Mouse (Mus musculus) E14TG2a.4 (cell line): ENCODE measurements around the gene Mdm2.
"Not testable (repeated sequence)": the region's sequence is repeated elsewhere in the genome, so short reads cannot be mapped to it uniquely, and the experiment has no call there.

Experiments
- H3K27me3 ChIP-seq: 2 replicates; pipeline ENCODE4 v1.6.1; 2014; ENCODE audit warnings: low read length, control low read depth; ENCODE audit not compliant: insufficient read depth
- H3K36me3 ChIP-seq: 2 replicates; pipeline ENCODE4 v1.6.1; 2014; ENCODE audit warnings: low read length, control low read depth; ENCODE audit not compliant: insufficient read depth
- H3K4me1 ChIP-seq: replicated peaks from 2 replicates; pipeline ENCODE4 v1.6.1; 2014; ENCODE audit warnings: low read depth, low read length, control low read depth
- H3K4me3 ChIP-seq: replicated peaks from 2 replicates; pipeline ENCODE4 v1.5.1; 2014; ENCODE audit warnings: mild to moderate bottlenecking, low read length
- H3K9me3 ChIP-seq: 2 replicates; pipeline ENCODE4 v1.6.1; 2014; ENCODE audit warnings: low read length, control low read depth
- CTCF ChIP-seq: conservative IDR thresholded peaks from 2 replicates; pipeline ENCODE4 v1.5.1; 2014; ENCODE audit warnings: low read length
- NANOG ChIP-seq: IDR thresholded peaks from 2 replicates; pipeline ENCODE4 v1.6.1; 2014; ENCODE audit warnings: borderline replicate concordance, low read length, mixed read lengths
- POU5F1 ChIP-seq: IDR thresholded peaks from 2 replicates; pipeline ENCODE4 v1.6.1; 2014; ENCODE audit warnings: low read length, borderline replicate concordance

The Mdm2 gene

DNA sequence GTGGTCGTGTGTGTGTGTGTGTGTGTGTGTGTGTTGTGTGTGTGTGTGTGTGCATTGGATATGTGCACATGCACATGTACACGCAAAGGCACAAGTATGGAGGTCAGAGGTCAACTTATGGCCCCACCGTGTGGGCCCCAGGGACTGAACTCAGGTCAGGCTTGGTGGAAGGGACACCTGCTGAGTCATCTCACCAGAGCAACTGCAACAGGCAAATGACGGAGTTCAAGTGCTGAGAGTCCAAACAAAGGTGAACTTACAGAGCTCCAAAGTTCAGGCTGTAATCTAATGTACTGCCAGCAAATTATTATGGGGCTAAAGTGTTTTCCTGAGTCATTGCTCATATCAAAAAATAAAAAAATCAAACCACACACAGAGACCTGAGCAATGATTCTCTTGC, 26.5 kb upstream of the Mdm2 start:
- Histone ChIP-seq H3K36me3 (peaks cover 58% of the 10 kb centered on the region), H3K27me3 (no peaks in the 10 kb centered on the region)
- no peak for TF ChIP-seq CTCF
- no peak for TF ChIP-seq NANOG
- no peak for TF ChIP-seq POU5F1

DNA sequence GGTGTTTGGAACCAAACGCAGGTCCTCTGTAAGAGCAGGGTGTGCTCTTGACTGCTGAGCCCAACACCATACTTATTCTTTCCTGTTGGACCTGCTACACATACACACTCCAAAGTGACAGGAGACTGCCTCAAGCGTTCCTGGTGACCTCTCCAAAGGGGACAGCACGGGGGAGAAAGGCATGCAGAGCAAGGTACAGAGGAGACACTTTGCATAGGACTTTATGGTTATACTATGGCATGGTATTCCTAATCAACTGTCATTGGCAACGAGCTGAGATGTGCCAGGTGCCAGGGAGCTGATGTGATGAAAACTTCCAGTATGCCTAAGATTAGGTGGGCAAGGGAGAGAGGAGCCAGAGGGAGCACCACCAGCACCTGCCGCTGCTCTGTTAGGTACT, 26.0 kb upstream of the Mdm2 start:
- no peak overlapping the region for H3K4me3 ChIP-seq
- peaks cover 57% of the 10 kb centered on the region for H3K36me3 ChIP-seq
- no peak for TF ChIP-seq POU5F1
- TF ChIP-seq NANOG = no peak
- TF ChIP-seq CTCF = no peak
- no peaks in the 10 kb centered on the region for H3K9me3 ChIP-seq
- no peaks in the 10 kb centered on the region for H3K27me3 ChIP-seq
- peaks cover 45% of the 10 kb centered on the region for H3K4me1 ChIP-seq

More for the DNA sequence above, 26.5 kb upstream of the Mdm2 start:
- no peaks in the 10 kb centered on the region for H3K9me3 ChIP-seq
- no peak overlapping the region for H3K4me3 ChIP-seq
- peaks cover 47% of the 10 kb centered on the region for H3K4me1 ChIP-seq

DNA sequence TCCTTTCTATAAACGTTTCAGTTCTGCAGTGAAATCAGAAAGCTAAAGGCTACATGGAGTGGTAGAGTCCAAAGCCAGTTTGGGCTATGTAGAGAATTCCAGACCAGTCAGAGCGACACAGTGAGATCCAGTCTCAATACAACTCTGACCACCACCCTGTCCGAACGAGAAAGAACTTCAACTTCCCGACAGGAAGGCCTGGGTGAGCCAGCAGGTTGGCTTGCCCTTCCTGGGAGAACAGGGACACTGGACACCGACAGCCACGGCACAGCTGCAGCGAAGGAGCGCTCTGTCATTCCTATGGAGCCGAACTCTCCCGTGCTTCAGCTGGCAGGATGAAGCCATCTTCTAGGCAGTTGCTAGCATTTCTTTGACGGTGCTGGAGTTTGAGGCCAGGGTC, 24.8 kb upstream of the Mdm2 start:
- Histone ChIP-seq H3K36me3 (peaks cover 47% of the 10 kb centered on the region), H3K4me1 (peaks cover 42% of the 10 kb centered on the region)
- not testable (repeated sequence) for H3K4me3 ChIP-seq, H3K9me3 ChIP-seq, H3K27me3 ChIP-seq

DNA sequence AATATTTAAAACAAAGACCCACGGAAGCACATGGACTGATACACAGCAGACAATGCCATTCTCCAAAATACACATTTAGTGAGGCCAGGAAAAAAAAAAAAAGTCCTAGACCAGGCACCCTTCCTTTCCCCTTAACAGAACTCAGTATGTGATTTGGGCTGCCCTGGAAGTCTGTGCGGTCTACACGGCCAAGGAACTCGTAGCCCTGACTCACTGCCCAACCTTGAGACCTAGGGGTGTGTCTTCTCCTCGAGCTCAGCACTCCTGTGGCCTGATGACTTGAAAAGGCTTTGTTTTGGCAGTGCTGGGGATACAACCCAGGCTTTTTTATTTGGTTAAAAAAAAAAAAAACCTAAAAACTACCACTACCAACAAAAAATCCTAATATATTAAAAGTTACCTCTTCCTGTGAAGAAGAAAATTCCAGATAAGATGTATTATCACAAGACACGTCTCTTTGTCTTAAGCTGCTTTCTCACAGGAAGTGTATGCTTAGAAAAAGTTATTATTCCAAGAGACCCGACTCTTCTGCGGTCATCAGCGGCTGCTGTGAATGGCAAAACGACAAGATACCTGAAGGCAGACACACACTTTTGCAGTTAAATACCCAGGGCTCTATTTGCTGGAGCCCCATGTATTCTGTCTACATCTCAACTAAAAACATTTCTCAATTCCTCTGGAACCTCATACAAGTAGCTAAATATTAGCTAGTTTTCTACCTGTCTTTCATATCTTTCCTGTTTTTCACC, 23.7 kb upstream of the Mdm2 start:
- H3K36me3 ChIP-seq = peaks cover 36% of the 10 kb centered on the region
- H3K9me3 ChIP-seq, H3K4me3 ChIP-seq: not testable (repeated sequence)

DNA sequence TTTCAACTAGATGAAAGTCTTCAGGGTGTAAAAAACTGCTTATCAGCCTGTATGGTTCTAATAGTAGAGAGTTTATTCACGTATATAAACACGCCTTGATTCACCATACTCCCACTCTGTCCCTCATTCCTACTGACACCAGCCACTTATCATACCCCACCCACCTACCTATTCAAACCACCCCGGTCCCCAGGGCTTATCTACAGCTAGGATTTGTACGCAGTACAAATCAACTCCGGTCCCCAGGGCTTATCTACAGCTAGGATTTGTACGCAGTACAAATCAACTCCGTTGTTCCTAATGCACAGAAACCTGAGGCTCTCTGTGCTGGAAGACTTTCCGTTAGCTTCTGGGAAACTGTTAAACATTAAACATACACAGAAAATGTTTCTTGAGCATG, 23.1 kb upstream of the Mdm2 start:
- not testable (repeated sequence) for H3K4me3 ChIP-seq, H3K27me3 ChIP-seq, H3K9me3 ChIP-seq
- H3K4me1 ChIP-seq = peaks cover 40% of the 10 kb centered on the region
- peaks cover 29% of the 10 kb centered on the region for H3K36me3 ChIP-seq

More for the DNA sequence above, 23.7 kb upstream of the Mdm2 start:
- H3K27me3 ChIP-seq = not testable (repeated sequence)
- H3K4me1 ChIP-seq = peaks cover 44% of the 10 kb centered on the region

DNA sequence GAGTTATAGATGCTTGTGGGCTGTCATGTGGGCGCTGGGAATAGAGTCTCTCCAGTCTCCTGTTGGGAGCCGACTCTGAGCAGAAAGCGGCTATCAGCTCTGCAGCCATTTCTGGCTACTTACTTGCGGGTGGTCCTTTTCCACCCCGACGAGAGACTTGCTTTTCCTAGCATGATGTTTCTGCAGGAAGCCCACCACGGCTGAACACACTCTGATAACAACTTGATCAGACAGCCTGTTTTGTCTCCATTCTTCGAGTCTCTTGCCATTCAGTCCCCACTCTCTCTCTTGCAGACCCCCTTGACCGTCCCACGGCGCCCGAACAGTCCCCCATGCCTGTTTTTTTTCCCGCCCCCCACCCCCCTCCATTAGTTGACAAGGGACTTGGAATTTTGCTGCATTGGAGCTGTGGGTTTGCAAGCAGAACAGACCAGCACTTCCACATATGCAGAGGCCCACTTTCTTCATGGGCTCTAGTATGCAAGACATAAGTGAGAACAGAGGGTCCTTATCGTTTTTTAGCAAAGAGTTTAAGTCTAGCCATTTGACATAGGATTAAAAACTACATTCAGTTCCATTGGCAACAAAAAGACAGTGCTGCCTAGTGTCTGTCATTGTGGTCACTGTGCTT, 22.5 kb upstream of the Mdm2 start:
- TF ChIP-seq NANOG (no peak), CTCF (no peak), POU5F1 (no peak)
- H3K9me3 ChIP-seq = no peaks in the 10 kb centered on the region
- no peaks in the 10 kb centered on the region for H3K27me3 ChIP-seq
- H3K4me3 ChIP-seq = no peak overlapping the region
- H3K4me1 ChIP-seq = peaks cover 34% of the 10 kb centered on the region
- H3K36me3 ChIP-seq = peaks cover 24% of the 10 kb centered on the region

DNA sequence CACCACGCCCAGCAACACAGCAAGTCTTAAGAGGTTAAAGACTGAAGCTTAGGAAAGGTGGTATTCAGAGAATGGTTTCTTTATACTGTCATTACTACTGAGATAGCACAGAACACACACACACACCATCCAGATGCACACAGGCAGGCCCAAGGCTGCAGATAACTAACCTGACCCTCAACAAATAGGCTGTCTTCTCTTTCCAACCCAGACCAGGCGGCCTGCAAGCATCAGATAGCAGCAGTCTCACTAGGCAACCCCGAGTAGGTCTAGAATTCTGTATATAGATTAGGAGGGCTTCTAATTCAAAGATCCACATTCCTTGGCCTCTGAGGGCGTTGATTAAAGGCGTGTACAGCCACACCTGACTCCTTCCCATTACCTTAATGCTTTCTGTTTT, 21.6 kb upstream of the Mdm2 start:
- no peak overlapping the region for H3K4me3 ChIP-seq
- TF ChIP-seq NANOG = no peak
- TF ChIP-seq CTCF = no peak
- no peak for TF ChIP-seq POU5F1
- peaks cover 29% of the 10 kb centered on the region for H3K4me1 ChIP-seq
- H3K27me3 ChIP-seq = no peaks in the 10 kb centered on the region
- peaks cover 17% of the 10 kb centered on the region for H3K36me3 ChIP-seq
- no peaks in the 10 kb centered on the region for H3K9me3 ChIP-seq

DNA sequence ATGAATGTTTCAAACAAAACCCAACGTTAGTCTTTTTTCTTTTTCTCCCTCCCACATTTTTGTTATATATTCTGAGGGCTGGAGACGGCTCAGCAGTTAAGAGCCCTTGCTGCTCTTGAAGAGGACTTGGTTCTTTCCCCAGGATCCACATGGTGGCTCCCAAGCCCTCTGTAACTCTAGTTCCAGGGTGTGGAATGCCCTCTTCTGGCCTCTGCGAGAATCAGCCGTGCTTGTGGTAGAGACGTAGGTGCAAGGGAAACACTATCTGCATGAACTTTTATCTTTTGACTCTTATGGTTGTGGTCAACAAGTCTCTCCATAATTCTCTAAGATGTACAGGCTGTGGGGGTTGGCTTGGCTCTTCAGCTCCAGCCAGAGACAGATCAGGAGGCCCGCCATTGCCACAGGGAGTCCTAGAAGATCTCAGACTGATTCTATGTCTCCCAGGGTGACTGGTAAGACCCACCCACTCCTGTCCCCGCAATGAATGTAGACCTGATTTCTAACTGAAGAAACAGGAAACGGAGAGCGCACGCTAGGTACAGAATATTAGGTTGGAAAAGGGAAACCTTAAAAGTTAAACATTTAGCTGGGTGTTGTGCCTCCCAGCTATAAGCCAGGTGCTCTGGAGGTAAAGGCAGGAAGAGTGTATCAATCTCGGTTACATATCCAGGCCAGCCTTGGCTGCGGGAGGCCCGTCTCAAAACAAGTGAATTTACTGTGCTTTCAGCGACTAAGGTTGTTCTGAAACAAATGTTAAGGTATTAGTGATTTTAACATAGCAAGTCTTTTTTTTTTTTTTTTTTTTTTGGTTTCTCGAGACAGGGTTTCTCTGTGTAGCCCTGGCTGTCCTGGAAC, 20.9 kb upstream of the Mdm2 start:
- peaks cover 27% of the 10 kb centered on the region for H3K4me1 ChIP-seq
- H3K27me3 ChIP-seq = no peaks in the 10 kb centered on the region
- H3K9me3 ChIP-seq = no peaks in the 10 kb centered on the region
- peaks cover 10% of the 10 kb centered on the region for H3K36me3 ChIP-seq
- H3K4me3 ChIP-seq = no peak overlapping the region
- peak; percentile 35 for TF ChIP-seq CTCF
- TF ChIP-seq POU5F1 = no peak
